Mouse (Mus musculus) c-Kit-negative CD71-positive TER-119-positive erythroid progenitor cells, embryonic 14.5 days (primary cell): ENCODE data around the gene Arhgap45.
"Not testable (repeated sequence)": the region's sequence is repeated elsewhere in the genome, so short reads cannot be mapped to it uniquely, and the experiment has no call there.

Source experiments
- DNase-seq: peaks from one replicate; pipeline ENCODE4 v3.0.0-alpha.2; 2013; ENCODE audit warnings: low read depth, low spot score

Gene Arhgap45

DNA sequence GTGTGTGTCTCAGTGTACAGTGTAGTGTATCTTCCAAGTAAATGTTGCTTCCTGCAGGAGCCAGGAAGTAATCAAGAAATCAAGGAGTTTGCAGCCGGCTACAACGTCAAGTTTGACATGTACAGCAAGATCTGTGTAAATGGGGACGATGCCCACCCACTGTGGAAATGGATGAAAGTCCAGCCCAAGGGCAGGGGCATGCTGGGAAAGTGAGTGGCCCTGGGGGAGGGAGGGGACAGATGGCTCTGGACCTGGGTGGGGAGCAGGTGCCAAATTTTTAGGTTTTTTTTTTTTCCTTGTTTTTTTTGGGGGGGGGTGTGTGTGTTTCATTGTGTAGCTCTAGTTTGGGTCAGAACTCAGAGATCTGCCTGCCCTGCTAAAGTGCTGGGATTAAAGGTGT, 38.5 kb downstream of the Arhgap45 start:
- not testable (repeated sequence) for DNase-seq

- DNase-seq = no peak
These were observed 38.9 kb downstream of the Arhgap45 start for GRCm38 (mm10) chr10:80055364-80055763.

GRCm38 (mm10) chr10:80055891-80056290, 39.4 kb downstream of the Arhgap45 start:
- DNase-seq = no peak

DNA sequence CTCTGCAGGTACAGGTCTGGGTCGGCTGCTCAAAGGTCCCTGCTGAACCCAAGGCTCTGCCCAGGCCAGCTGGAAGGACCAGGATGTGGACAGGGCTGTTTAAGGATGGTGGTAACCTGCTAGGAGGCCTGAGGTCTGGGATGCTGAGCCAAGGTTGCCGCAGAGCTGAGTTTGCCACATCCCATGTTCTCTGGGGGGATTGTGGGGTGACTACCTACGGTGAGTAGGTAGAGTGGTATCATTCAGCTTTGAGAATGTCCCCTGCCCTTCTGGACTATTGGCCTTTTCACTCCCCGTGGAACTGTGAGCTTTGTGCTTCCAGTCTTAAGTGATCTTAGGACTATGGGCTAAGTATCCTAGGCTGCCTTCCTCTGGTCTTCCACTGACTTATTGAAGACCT, 40.1 kb downstream of the Arhgap45 start:
- DNase-seq = no peak

GRCm38 (mm10) chr10:80056976-80057682, 40.7 kb downstream of the Arhgap45 start:
- DNase-seq = no peak

- no peak for DNase-seq
These were observed 41.4 kb downstream of the Arhgap45 start for GRCm38 (mm10) chr10:80057683-80058326.

DNA sequence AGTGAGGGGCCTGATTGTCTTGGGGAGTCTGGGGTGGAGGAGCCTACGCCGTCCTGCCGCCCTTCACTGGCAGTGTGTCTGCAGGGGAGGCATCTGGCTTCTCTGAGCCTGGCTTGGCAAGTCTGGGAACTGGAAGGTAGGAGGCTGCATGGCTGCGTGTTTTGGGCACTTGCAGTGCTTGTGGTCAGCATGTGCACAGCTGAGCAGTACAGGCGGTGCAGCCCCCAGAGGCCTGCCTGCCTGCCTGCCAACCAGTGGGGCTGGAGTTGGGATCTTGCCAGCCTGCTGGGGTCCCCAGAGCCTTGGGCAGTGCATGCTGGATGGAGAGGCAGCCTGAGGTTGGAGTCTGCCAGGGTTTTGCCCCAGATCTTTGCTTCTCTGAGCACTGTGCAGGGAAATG, 46.7 kb downstream of the Arhgap45 start:
- no peak for DNase-seq

DNA sequence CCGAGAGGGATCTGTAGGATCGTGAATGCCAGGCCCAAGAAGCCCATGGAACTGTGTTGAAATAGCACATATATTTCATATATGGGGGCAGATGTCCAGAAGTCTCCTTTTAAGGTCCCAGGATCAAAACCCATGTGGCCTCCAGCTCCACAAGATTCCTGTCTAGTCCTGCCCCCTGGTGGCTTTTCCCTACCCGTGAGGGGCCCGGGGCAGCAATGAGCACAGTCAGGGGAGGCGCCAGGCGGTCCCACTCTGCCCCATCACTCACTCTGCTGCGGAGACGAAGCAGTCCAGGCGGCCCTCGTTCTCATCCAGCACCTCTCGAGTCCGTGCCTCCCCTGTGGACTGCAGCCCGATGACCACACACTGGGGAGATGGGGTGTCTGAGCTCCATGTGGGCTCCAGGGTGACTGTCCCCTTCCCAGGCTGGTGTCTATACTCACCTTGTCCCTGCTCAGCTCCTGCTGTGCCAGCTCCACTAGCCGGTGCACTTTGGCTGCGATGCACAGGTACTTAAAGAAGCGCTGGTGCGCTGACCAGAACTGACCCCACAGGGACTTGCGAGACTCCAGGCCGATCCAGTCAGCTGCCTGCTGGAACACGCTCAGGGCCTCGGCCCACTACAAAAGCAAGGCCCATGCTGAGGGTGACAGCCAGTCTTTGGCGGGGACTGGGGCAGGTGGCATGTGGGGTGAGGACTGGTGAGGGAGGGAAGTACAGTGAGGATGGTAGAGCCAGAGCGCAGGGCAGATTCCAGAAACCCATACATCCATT, 47.6 kb downstream of the Arhgap45 start:
- DNase-seq = no peak

DNA sequence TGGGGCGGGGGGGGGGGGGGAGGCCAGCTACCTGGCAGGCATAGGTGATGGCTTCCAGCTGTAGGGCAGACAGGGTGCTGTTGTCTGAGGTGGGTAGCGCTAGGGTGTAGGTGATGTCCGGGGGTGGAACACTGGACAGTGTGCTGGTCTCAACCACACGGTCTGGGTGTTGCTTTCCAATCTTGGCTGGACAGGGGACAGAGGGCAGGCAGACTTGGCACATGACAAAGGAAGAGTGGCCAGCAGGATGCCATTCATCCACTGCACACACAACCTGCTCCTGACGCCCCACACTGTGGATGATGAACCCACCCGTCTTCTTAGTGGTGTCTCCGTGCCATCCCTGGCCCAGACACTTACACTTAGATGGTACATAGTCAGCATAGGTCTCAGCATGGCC, 52.8 kb downstream of the Arhgap45 start:
- no peak for DNase-seq

DNA sequence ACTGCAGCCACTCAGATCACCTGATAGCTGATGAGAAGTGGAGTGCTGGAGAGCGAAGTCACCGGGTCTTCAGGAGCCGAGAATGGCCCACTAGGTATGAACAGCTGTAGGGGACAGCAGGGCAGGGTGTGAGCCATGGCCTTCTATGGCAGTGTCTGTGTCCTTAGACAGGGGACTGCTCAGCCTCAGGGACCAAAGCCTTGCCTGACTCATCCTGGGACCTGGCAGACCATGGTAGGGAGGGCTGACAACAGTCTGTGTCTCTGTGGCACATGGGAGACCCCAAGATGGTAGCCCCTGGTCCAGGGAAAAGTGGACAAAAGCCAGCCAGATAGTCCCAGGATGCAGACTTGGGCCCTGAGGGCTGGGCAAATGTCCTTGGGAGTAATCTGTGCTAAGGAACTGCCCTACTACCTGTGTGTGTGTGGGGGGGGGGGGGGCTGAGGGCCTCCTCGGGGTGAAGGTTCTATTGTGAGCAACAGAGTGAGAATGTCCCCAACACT, 53.5 kb downstream of the Arhgap45 start:
- no peak for DNase-seq

GRCm38 (mm10) chr10:80070837-80071515, 54.5 kb downstream of the Arhgap45 start:
- peak; percentile 79 for DNase-seq

- no peak for DNase-seq
These were observed 55.1 kb downstream of the Arhgap45 start for GRCm38 (mm10) chr10:80071516-80071900.

- DNase-seq = no peak
These were observed 56.4 kb downstream of the Arhgap45 start for GRCm38 (mm10) chr10:80072623-80073489.

- no peak for DNase-seq
These were observed 58.6 kb downstream of the Arhgap45 start for GRCm38 (mm10) chr10:80074813-80075601.

- no peak for DNase-seq
These were observed 59.5 kb downstream of the Arhgap45 start for GRCm38 (mm10) chr10:80075924-80076323.

DNA sequence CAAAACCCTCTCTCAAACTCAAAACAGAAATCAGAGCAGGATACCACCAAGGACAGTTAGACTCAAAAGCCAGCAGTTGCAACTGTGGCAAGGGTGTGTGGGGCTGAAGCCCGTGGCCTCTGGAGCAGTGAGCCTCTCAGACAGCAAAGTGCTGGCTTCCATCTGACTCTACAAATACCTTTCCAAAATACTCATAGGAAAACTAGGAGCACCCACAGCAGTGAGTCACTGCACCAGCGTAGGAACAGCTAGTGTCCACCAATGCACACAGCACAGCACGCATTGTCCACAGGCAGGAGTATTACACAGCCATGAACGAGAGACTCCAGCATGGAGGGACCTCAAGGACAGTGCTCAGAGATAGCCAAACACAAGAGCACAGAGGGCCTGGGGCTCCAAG, 59.9 kb downstream of the Arhgap45 start:
- no peak for DNase-seq

- no peak for DNase-seq
These were observed 60.9 kb downstream of the Arhgap45 start for GRCm38 (mm10) chr10:80077312-80077711.

GRCm38 (mm10) chr10:80078366-80078765, 61.9 kb downstream of the Arhgap45 start:
- DNase-seq = no peak

GRCm38 (mm10) chr10:80080396-80081070, 64.1 kb downstream of the Arhgap45 start:
- peak; percentile 83 for DNase-seq
